Mouse (Mus musculus) liver, adult 2 months (tissue): Measurements from ENCODE around the gene Lrrtm4.

Experiments used
- CTCF ChIP-seq: fragments of 200-500 bp; IDR thresholded peaks from 2 replicates; pipeline ENCODE4 v1.5.1; 2011; ENCODE audit warnings: low read depth, low read length, control low read depth
- POLR2A ChIP-seq: fragments of 200-500 bp; IDR thresholded peaks from 2 replicates; pipeline ENCODE4 v1.6.1; 2011; ENCODE audit warnings: low read length, control low read depth; ENCODE audit not compliant: insufficient read depth; ENCODE audit errors: extremely low read depth

DNA sequence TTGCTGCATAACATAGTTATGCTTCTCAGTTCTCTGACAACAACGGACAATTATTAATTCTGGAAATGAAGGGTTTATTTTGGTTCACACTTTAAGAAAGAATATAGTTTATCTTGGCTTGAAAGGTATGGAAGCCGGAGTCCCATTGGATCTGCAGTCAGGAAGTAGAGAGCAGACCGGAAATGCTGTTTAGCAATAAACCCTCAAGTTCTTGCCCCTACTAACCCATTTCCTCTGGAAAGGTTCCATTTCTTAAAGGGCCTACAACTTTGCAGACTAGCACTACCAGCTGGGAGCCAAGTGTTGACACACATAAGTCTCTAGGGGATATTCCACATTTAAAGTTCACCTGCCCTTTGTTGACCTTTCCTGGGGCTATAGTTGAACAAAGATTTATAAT, 309.7 kb downstream of the Lrrtm4 start:
- TF ChIP-seq POLR2A (no peak), CTCF (no peak)
